Mouse (Mus musculus) thymus, postnatal 25 days (tissue): ENCODE measurements around the gene Krt12.

Experiments
- DNase-seq: peaks from one replicate; pipeline ENCODE4 v3.0.0; 2022

Krt12 gene

DNA sequence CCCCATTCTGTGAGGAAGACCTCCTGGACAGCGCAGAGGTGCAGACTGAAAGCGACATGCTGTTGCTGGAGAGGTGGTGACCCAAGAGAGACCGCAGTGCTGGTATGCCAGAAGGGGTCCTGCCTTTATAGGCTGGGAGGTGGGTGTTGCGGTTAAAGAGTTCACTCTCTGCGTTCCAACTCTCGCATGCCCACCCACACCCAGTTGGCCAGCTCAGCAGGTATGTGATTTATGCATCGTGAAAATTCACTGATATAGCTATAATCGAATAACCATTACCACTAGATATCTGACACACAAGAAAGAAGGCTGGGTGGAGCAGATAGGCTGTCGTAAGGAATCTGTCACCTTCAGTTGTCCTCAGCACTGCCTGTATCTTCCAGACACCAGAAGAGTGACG is at the start of gene Krt12:
Gene Krt12, minus strand, starts transcription at position 101 of the 400 bp plus-strand sequence.
- DNase-seq, result no peak

DNA sequence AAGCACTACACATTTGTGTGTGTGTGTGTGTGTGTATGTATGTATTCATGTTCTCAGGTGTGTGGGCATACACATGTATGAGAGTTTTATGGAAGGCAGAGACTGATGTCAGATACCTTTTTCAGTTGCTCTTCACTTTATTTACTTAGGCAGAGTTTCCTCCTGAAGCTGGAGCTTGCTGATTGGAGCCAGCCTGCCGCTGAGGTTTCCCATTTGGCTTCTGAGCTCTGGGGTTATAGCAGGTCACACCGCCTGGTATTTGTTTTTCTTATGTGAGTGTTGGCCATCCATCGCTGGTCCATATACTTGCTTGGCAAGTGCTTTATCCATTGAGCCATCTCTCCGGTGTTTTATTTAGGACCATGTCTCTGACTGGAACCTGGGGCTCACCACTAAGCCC is 47.2 kb upstream of the Krt12 start:
- DNase-seq, result no peak

DNA sequence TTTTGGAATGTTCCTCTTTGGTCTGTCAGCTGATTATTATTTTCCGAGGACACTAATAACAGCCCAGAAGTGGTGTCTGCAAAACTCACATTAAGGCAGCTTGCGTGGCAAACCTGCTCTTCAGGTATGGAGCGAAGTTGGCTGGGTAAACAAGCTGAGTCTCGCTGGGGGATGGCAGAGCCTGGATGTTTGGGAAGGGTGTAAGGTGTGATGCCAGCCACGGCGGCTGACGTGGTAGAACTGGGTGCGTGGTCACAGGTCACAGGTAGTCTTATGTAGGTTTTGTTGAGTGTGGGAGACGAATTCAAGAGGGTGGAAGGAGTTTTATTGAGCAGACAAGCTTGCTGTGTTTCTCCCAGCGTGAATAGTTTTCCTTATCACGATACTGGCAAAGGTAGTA is 46.5 kb upstream of the Krt12 start:
- no peak for DNase-seq

DNA sequence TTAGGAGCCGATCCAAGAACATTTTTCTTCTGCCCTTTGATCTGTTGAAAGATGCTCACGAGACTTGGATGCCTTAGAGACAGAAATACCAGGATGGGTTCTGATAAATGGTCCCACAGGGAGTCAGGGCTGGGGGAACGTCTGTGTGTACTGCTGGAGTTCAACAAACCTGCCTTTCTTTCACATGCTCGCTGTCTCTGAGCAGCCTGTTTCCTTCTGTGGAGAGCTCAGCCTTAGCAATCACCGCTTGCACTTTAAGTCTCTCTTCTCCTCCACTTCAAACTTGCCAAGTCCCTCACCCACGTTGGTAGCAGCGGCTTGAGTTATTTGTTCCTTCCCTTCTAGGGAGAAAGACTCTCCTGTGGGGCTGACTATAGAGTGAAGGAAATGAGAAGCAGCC is 44.3 kb upstream of the Krt12 start:
- DNase-seq, result no peak

DNA sequence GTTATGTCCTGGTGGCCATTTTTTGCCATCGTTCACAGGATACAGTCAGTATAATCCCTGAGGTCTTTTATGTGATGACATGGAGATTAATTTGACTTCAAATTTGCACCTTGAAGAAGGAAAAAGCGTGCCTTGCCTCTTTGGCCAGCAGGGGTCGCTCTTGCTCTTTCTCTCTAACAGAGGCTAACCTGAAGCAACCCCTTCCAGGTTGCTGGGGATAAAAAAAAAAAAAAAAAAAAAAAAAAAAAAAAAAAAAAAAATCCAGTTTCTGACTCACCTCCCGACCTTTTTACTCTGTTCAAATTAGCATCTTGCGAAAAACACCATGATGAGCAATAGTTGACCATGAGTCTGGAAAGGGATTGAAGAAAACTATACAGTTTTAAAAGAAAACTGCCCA is 42.8 kb upstream of the Krt12 start:
- DNase-seq, result peak; percentile 48

DNA sequence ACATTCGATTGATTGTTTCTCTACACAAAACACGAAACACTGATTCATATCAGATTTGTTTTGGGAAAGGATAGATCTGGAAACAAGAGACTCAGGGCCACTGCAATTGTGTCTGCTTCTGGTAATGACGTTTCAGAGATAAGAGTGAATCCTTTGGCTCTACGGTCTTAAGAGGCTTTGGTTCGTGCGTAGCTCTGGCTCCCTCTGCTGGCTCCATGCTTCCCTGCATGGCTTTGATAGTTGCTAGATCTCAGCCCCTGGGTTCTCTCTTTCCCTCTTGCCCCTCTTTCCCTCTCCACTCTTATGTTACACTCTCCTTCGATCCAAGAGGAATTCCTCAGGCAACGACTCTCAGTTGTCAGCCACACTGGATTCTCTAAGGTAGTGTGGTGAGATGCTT is 41.1 kb upstream of the Krt12 start:
- DNase-seq, result peak; percentile 41

DNA sequence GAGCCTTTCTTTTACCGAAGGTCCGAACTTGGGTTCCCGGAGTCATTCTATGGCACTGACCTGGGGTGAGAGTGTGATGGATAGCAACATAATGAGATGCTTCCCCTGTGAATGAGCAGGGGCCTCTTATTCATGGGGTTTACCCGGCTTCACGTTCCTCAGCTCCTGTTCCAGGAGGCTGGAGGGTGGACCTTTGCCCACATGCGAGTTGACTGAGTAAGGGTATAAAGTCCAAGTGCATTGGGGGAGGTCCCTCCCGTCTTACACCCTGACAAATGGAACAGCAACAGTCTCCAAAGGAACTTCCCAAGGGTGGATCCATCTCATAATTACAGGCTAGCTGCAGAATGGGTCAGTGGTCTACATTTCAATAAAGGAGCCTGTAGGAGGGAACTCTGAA is 39.7 kb upstream of the Krt12 start:
- DNase-seq, result no peak

DNA sequence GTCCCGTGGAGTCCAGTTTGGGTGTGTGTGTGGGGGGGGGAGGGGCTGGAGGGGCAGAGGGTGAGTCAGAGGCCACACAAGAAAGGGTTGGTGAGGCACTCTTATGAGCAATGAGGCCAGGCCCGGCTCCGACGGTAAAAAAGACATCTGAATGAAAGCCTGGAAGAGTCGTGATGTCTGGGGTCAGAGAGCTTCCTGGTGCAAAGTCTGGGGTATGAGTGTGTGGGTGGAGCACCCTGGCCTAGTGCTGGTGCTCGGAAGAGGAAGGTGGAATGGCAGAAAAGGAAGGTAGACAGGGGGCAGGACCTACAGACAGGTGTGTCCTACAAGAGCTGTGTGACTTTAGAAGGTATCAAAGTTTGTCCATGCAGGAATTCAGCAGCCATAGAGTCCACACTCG is 36.8 kb upstream of the Krt12 start:
- DNase-seq, result no peak

DNA sequence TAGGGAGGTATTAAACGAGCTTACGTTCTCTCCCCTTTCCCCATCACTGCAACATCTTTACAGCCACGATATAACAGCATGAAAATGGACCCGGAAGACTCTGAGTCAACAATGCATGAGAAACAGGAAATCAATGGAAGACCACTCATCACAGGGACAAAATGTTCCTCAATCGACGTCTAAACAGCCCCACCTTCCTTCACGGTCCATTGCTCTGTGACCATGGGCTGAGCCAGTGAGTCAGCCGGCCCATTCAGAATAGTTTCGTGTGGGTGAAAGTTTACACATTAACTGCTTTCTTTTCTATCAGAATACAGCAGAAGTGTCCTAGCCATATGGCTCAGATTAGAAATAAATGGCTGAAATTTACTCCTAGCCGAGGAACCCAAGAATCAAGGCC is 32.7 kb upstream of the Krt12 start:
- DNase-seq, result no peak

DNA sequence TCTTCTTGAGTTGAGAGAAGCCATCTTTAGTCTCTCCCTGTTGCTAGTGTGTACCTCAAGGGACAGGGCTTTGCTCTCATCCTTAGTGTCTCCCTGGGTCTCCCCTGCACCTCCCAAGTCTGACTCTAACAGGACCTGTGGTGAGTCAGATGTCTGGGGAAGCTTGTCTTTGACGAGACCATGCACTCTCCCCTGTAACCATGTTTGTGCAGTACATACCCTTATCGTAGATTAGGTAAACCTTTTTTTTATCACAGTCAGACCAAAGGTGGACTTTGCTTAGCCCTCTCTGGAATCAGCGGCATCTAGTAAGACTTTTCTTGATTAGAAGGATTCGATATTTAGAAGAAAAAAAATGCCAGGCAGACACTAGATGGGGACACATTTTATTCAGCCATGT is 32.0 kb upstream of the Krt12 start:
- no peak for DNase-seq

DNA sequence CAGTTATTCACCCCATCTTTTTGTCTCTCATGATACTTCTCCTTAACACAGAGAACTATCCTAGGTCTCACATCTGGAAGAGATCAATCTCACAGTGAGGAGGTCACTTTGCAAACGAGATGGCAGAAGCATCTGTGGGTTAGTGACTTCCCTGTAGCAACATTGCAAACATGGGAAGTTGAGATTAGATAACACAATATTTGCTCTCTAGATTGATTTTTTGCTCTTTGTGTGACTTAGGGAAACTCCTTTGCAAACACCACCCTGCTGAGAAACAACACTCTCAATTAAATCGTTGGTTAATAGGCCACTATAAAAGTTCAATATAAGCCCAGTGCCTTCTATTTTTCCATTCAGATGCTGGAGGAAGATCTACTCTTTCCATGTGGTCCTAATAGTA is 26.7 kb upstream of the Krt12 start:
- DNase-seq, result no peak

DNA sequence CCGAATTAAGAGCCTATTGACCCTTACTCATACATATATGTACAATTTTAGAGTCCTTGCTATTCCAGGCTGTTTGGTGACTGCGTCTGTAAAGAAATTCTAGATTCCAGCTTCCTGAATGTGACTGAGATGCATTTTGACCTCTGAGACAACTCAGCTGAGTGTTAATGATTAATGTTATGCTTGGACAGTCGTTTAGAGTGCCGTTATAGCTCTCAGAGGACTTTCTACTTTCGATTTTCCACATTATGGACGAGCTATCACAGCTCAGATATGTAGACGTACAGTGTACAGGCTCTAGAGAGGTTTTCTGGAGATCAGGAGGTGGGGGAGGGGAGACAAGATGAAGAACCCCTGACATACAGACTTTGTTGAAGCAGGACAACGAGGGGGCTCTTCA is 19.2 kb upstream of the Krt12 start:
- no peak for DNase-seq

DNA sequence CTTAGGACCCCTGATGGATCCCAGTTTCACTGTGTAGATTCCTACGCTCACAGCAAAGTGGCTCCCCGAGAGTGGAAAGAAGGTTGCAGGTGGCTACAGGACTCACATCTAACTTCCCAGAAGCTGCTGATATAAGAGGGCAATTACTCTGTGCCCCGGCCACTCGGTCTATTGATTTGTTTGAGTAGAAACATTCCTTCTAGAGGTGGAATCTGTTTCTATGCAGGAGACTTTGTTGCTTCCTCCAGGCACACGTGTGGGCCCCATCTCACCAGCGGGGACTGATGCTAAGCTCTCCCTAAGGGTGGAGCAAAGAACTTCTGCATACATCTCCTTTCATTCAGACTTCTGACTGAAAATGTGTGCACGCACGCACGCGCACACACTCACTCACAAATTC is 17.4 kb upstream of the Krt12 start:
- DNase-seq, result no peak

DNA sequence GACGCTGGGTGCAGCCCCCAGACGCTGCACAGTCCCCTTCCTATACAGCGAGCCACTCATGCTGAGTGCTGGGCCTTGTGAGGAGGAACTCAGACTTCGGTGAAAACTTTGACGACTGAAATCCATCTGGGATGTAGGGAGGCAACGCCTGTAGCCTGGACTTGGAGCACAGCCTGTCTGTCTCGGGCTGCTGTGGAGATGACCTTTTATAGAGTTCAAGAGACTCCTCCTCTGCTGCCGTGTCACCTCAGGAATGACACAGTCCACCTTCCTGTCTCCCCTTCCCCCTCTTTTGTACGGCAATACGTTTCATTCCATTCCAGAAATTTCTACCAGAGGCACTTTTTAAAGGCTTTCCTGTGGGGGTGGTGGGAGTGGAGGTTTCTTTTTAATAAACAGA is 15.9 kb upstream of the Krt12 start, which contains the start of gene Krt20:
Gene Krt20, minus strand, starts transcription at position 179 of the 400 bp plus-strand sequence.
- DNase-seq, result no peak

DNA sequence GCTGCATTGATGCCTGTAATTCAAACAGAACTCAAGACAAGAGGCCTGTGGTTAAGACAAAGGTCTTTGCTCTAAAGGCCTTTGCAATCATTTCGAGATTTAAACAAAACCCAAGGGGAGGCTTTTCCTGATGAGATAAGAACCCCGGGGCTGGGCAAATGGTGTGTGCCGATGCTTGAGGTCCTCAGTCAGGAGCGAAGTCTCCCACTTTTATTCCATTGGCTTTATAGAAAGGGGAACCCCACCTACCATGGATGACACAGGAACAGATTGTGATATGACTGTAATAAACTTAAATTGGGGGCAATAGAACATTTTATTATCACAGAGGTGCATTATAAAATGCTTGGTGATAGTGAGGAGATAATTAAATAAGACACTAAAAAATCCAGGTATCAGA is 14.6 kb upstream of the Krt12 start:
- DNase-seq, result no peak

DNA sequence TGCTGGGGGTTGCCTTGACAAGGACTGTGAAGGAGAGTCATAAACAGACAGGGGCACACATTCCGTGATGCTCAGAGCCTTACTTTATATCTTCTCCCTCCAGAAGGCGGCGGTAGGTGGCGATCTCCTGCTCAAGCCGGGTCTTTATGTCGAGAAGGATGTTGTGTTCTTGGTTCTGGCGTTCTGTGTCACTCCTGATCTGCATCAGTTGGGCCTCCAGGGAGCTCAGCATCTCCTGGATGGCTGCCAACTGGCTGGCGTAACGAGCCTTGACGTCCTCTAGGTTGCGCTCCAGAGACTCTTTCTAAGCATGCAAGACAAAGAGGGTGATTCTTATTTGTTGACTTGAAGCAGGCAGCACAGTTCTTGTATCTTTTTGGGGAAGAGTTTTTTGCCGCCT is 8.6 kb upstream of the Krt12 start:
- DNase-seq, result no peak

DNA sequence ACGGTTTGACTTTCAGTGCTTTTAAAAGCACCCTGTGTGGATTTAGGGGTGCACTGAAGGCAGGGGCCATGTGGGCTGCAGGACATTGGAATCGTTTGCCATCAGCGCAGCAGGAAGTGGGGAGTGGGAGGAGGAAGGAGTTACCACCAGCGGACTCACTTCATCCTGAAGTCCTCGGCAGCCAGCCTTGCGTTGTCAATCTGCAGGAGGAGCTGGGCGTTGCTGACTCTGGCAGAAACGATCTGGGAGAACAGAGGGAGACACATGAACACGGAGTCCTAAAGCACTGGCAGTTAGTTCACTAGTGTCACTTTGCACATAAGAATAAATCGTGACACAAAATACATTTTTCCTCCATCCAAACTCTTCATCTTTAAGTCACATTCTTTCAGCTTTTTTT is 1.5 kb downstream of the Krt12 start:
- no peak for DNase-seq

DNA sequence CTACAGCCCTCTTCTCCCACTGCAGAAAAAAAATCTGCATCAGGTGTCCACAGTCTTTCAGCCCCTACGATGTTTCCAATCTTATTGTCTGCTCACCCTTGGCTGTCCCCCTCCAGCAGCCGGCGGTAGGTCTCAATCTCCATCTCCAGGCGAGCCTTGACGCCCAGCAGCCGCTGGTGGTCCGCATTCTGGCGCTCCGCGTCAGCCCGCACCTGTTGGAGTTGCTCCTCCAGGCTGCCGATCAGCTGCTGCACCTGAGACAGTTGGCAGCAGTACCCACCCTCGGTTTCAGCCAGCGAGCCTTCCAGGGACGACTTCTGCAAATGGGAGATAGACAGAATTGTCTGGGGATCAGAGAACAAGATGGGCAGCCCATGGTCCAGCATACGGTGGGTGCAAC is 4.2 kb downstream of the Krt12 start:
- DNase-seq, result no peak

DNA sequence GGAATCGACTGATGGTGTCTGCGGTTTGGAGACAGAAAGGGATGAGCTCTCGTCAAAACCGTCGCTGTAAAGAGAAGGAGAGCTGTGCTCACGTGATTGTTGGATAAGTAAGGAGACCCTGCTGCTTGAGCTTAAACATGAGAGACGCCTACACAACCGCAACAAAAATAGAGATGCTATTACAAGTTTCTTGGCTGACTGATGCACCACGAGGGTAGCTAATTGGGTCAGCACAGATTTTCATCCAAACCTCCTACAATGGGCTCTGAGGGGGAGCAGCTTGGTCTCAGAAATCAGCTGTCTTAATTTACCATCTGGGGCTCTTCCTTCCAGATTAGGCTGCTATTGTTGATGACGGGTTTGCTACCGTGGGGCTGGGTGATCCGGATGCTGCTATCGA is 5.2 kb downstream of the Krt12 start:
- no peak for DNase-seq

DNA sequence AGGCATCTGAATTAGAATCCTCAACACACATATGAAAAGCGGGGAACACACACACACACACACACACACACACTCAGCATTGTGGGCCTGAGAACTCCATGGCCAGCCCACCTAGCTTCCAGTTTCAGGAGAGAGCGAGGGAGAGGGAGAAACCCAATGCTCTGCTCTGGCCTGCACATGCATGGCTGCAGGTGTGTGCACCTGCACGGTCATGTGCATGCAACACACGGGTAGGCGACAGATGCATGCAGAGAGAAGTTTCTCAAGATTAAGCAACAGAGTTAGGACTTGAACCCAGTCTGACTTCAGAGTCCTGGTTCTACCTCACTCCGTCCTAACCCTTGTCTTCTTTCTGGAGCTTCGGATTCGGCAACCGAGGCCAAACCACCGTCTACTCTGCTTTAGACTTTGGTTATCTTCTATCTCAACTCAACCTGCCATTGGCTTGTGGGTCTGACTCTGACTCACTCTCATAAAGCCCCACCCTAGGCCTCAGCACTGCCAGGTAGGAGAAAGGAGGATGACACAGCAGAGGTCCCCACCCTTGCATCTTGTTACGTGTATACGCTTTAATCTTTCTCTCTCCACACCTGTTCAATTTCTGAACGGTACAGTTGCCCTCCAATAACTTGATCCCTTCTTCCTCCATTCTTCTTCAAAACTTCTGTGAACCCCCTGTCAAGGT is 7.5 kb downstream of the Krt12 start:
- DNase-seq, result no peak

DNA sequence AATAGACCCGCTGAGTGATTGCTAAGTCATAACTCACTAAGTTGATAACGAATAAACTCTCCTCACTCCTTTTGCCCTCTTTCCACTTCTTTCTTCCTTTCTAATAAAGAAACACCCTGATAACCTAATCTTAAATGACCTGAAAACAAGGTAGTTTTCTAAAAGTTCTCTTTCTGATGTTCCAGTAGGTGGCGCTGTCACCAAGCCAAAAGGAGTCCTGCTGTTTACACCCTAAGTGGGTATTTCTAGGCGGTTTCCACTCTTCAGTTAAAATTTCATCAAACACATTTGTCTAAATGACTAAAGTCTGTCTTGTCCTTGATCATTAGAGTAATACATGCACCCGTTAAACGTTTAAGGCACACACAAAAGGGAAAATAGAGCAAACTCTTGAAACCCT is 8.8 kb downstream of the Krt12 start:
- peak; percentile 2 for DNase-seq

DNA sequence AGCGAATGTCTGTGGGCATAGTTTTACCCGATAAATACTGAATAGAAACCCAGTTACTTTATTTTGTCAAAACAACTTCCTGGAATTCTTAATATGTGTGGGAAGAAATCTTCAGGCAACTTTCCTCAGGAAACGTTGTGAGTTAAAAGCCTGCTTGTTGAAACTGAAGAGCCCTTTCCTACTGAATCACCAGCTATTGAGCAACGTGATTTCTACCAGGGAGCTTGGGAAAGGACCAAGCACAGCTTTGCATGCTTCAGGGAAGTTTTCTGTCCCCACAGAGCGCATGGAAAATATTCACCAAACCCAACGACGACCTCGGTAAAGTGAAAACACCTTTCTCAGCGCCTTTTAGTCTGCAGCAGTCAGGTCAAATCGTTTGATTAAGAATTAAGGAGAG is 15.9 kb downstream of the Krt12 start:
- DNase-seq, result no peak

DNA sequence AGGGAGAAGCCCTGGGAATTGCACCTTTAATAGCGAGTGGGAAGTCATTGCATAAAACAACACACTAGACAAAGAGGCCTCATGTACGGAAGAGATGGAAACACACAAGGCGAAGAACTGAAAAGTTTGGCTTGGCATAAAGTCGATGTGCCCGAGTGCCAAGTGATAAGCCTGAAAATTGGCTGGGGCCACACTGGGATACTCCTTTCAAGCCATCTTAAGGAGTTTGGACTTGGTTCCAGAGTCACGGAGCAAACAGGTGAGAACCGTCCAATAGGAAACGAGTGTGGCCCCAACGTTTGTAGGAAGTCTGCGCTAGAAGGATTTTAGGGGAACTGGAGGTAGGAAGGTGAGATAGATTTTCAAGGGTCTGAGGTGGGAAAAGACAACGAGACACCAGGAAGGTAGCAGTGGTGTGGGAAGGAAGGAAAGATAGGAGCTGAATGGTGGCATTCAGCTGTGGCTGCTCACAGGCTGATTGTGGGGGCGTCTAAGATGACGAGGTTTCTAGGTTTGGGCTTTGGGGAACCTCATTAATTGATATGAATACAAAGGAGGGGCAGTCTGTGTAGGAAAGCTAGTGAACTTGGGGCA is 22.0 kb downstream of the Krt12 start:
- DNase-seq, result no peak

DNA sequence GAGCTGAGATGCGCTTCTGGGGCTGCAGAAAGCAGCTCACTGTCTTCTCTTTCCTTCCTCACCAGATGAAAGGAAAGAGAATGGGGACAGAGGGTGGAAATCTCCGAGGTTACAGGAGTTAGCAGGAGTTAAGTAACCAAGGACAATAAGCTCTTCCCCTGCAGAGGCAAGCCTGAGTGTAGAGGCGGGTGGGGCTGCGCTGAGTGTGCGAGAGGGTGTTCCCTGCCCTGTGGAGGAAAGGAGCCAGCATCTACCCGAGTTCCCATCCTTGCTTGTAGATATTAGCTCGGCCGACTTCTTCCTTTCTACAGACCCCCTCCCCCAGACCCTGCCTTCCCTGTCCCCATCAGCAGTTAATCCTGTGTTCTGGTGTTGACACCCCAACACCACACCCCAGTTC is 23.2 kb downstream of the Krt12 start:
- no peak for DNase-seq

DNA sequence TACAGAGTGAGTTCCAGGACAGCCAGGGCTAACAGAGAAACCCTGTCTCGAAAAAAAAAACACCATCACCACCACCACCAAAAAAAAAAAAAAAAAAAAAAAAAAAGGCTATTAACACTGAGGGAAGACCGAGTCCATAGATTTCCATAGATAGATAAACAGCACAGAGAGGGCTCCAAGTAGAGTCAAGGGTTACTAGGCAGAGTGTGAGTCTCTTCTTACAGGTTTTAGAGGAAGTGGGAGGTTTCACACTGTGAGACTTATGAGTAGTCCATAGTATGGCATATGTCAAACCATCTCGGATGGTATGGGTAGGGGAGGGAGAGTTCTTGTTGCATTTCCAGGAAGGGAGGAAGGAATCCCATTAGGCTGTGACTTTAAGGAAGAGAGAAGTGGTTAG is 24.0 kb downstream of the Krt12 start:
- no peak for DNase-seq
